Mouse (Mus musculus): ENCODE results near the gene Slc22a1. TPM values are rescaled to one million over a fixed set of nuclear protein-coding genes. Genes with fewer than 3 reads are reported as not detected.

The Slc22a1 gene
- total and polyA plus RNA-seq, 2 experiments: 487 to 527 TPM

GRCm38 (mm10) chr17:12619641-12620040 lies 56.0 kb downstream of the Slc22a1 start:
- WGBS: 89% methylated on average over 2 of the region's 2 CpGs
- H3K9ac ChIP-seq (ENCODE audit: low read depth, low read length): no peak overlapping the region
- no peaks in the 10 kb centered on the region for H3K79me2 ChIP-seq (ENCODE audit: control insufficient read depth, insufficient read depth, low read length)
- H3K36me3 ChIP-seq (ENCODE audit: control insufficient read depth, insufficient read depth, low read length): no peaks in the 10 kb centered on the region
- no peak overlapping the region for H3K4me3 ChIP-seq (ENCODE audit: insufficient read depth, low read depth, low read length)
- TF ChIP-seq POLR2A (IDR thresholded peaks at IDR 0.05; ENCODE audit: extremely low read depth, insufficient read depth, low read length) (no peak), CTCF (IDR thresholded peaks at IDR 0.05; ENCODE audit: low read depth, low read length) (no peak)
- H3K4me1 ChIP-seq (ENCODE audit: control insufficient read depth, insufficient read depth, low read length): no peaks in the 10 kb centered on the region
- H3K27ac ChIP-seq (replicated peaks; ENCODE audit: insufficient read depth, low read depth, low read length): no peak overlapping the region
- peaks cover under 1% of the 10 kb centered on the region for H3K27me3 ChIP-seq (ENCODE audit: control insufficient read depth, insufficient read depth, low read length)
- no peak for DNase-seq (ENCODE audit: extremely low read depth, low read depth, low spot score)

DNA sequence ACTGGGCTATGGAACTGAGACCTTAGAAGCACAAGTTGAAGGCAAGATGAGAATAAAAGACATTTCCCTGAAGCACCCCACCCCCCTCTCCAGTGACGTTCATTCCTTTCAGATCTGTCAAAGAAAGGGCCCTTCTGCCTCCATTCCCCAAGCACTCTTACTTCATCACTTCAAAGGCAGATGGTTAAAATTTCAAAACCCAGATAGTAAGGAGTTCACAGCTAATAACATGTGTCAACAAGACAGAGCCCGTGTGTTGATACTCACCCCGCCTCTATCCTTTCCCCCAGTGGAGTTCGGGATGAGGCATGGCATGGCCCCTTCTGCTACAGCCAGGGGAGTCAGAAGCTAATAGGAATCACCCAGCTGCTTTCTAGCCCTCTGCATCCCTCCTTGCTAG lies 60.2 kb downstream of the Slc22a1 start:
- DNase-seq (ENCODE audit: extremely low read depth, low read depth, low spot score): no peak
- Histone ChIP-seq H3K9ac (ENCODE audit: low read depth, low read length) (no peak overlapping the region), H3K27me3 (ENCODE audit: control insufficient read depth, insufficient read depth, low read length) (no peaks in the 10 kb centered on the region), H3K4me1 (ENCODE audit: control insufficient read depth, insufficient read depth, low read length) (no peaks in the 10 kb centered on the region), H3K36me3 (ENCODE audit: control insufficient read depth, insufficient read depth, low read length) (no peaks in the 10 kb centered on the region), H3K4me3 (ENCODE audit: insufficient read depth, low read depth, low read length) (no peak overlapping the region), H3K79me2 (ENCODE audit: control insufficient read depth, insufficient read depth, low read length) (no peaks in the 10 kb centered on the region), H3K27ac (replicated peaks; ENCODE audit: insufficient read depth, low read depth, low read length) (no peak overlapping the region)
- 56% methylated on average over 4 of the region's 4 CpGs for WGBS
- no peak for TF ChIP-seq CTCF (IDR thresholded peaks at IDR 0.05; ENCODE audit: low read depth, low read length)
- no peak for TF ChIP-seq POLR2A (IDR thresholded peaks at IDR 0.05; ENCODE audit: extremely low read depth, insufficient read depth, low read length)

GRCm38 (mm10) chr17:12614511-12615385 lies 60.9 kb downstream of the Slc22a1 start:
- Histone ChIP-seq H3K79me2 (ENCODE audit: control insufficient read depth, insufficient read depth, low read length) (no peaks in the 10 kb centered on the region), H3K9ac (ENCODE audit: low read depth, low read length) (no peak overlapping the region), H3K27ac (replicated peaks; ENCODE audit: insufficient read depth, low read depth, low read length) (no peak overlapping the region), H3K4me1 (ENCODE audit: control insufficient read depth, insufficient read depth, low read length) (no peaks in the 10 kb centered on the region), H3K27me3 (ENCODE audit: control insufficient read depth, insufficient read depth, low read length) (no peaks in the 10 kb centered on the region), H3K4me3 (ENCODE audit: insufficient read depth, low read depth, low read length) (no peak overlapping the region), H3K36me3 (ENCODE audit: control insufficient read depth, insufficient read depth, low read length) (no peaks in the 10 kb centered on the region)
- DNase-seq (ENCODE audit: extremely low read depth, low read depth, low spot score): no peak
- WGBS: 80% methylated on average over 15 of the region's 15 CpGs
- TF ChIP-seq POLR2A (IDR thresholded peaks at IDR 0.05; ENCODE audit: extremely low read depth, insufficient read depth, low read length) (no peak), CTCF (IDR thresholded peaks at IDR 0.05; ENCODE audit: low read depth, low read length) (no peak)

GRCm38 (mm10) chr17:12607202-12607601 lies 68.4 kb downstream of the Slc22a1 start:
- Histone ChIP-seq H3K27me3 (ENCODE audit: control insufficient read depth, insufficient read depth, low read length) (no peaks in the 10 kb centered on the region), H3K9ac (ENCODE audit: low read depth, low read length) (no peak overlapping the region), H3K79me2 (ENCODE audit: control insufficient read depth, insufficient read depth, low read length) (no peaks in the 10 kb centered on the region), H3K4me1 (ENCODE audit: control insufficient read depth, insufficient read depth, low read length) (no peaks in the 10 kb centered on the region), H3K36me3 (ENCODE audit: control insufficient read depth, insufficient read depth, low read length) (no peaks in the 10 kb centered on the region), H3K4me3 (ENCODE audit: insufficient read depth, low read depth, low read length) (no peak overlapping the region), H3K27ac (replicated peaks; ENCODE audit: insufficient read depth, low read depth, low read length) (no peak overlapping the region)
- DNase-seq (ENCODE audit: extremely low read depth, low read depth, low spot score): no peak
- TF ChIP-seq CTCF (IDR thresholded peaks at IDR 0.05; ENCODE audit: low read depth, low read length): no peak
- TF ChIP-seq POLR2A (IDR thresholded peaks at IDR 0.05; ENCODE audit: extremely low read depth, insufficient read depth, low read length): no peak

GRCm38 (mm10) chr17:12606634-12607033 lies 69.0 kb downstream of the Slc22a1 start:
- no peaks in the 10 kb centered on the region for H3K79me2 ChIP-seq (ENCODE audit: control insufficient read depth, insufficient read depth, low read length)
- no peaks in the 10 kb centered on the region for H3K36me3 ChIP-seq (ENCODE audit: control insufficient read depth, insufficient read depth, low read length)
- no peak overlapping the region for H3K9ac ChIP-seq (ENCODE audit: low read depth, low read length)
- H3K4me3 ChIP-seq (ENCODE audit: insufficient read depth, low read depth, low read length): no peak overlapping the region
- WGBS: 50% methylated on average over 1 of the region's 1 CpGs
- TF ChIP-seq CTCF (IDR thresholded peaks at IDR 0.05; ENCODE audit: low read depth, low read length) (no peak), POLR2A (IDR thresholded peaks at IDR 0.05; ENCODE audit: extremely low read depth, insufficient read depth, low read length) (no peak)
- no peak for DNase-seq (ENCODE audit: extremely low read depth, low read depth, low spot score)
- no peak overlapping the region for H3K27ac ChIP-seq (replicated peaks; ENCODE audit: insufficient read depth, low read depth, low read length)
- H3K4me1 ChIP-seq (ENCODE audit: control insufficient read depth, insufficient read depth, low read length): no peaks in the 10 kb centered on the region
- no peaks in the 10 kb centered on the region for H3K27me3 ChIP-seq (ENCODE audit: control insufficient read depth, insufficient read depth, low read length)

Other genes starting within 250 kb of the Slc22a1 start
- 1.0 and 2.3 TPM in 2 replicates for gene Slc22a3, start 168.1 kb downstream of the Slc22a1 start, total RNA-seq (2014; rRNA removed)
- 2.5 and 4.2 TPM in 2 replicates for gene Slc22a3, start 168.1 kb downstream of the Slc22a1 start, polyA plus RNA-seq (2012; rRNA removed)
- gene Slc22a2, start 91.7 kb downstream of the Slc22a1 start, total RNA-seq (2014; rRNA removed): not detected in 2 replicates
- not detected in 2 replicates for gene Slc22a2, start 91.7 kb downstream of the Slc22a1 start, polyA plus RNA-seq (2012; rRNA removed)
- gene Igf2r, start 93.8 kb upstream of the Slc22a1 start, total RNA-seq (2014; rRNA removed): 22.3 and 26.6 TPM in 2 replicates
- gene Igf2r, start 93.8 kb upstream of the Slc22a1 start, polyA plus RNA-seq (2012; rRNA removed): 8.0 and 8.7 TPM in 2 replicates
- 0.18 TPM in 1 of 2 replicates, not detected in the other for gene Mas1, start 192.3 kb upstream of the Slc22a1 start, total RNA-seq (2014; rRNA removed)
- gene Mas1, start 192.3 kb upstream of the Slc22a1 start, polyA plus RNA-seq (2012; rRNA removed): 0.35 and 0.55 TPM in 2 replicates
- 0.09 TPM in 1 of 2 replicates, not detected in the other for gene Mrgprh, start 200.2 kb upstream of the Slc22a1 start, total RNA-seq (2014; rRNA removed)
- gene Mrgprh, start 200.2 kb upstream of the Slc22a1 start, polyA plus RNA-seq (2012; rRNA removed): 0.05 TPM in 1 of 2 replicates, not detected in the other
- 0.27 and 1.3 TPM in 2 replicates for gene Pnldc1, start 234.4 kb upstream of the Slc22a1 start, total RNA-seq (2014; rRNA removed)
- gene Pnldc1, start 234.4 kb upstream of the Slc22a1 start, polyA plus RNA-seq (2012; rRNA removed): 1.1 and 1.5 TPM in 2 replicates
- 134 and 136 TPM in 2 replicates for gene Tcp1, start 239.9 kb upstream of the Slc22a1 start, total RNA-seq (2014; rRNA removed)
- gene Tcp1, start 239.9 kb upstream of the Slc22a1 start, polyA plus RNA-seq (2012; rRNA removed): 39.9 and 50.2 TPM in 2 replicates
- 43.6 and 54.6 TPM in 2 replicates for gene Mrpl18, start 240.5 kb upstream of the Slc22a1 start, total RNA-seq (2014; rRNA removed)
- 27.9 and 41.2 TPM in 2 replicates for gene Mrpl18, start 240.5 kb upstream of the Slc22a1 start, polyA plus RNA-seq (2012; rRNA removed)

All from liver, adult 2 months (tissue).